Mouse (Mus musculus) neutrophil, adult 65 days (primary cell): ENCODE results near the gene Gngt1. TPM values are rescaled to one million over a fixed set of nuclear protein-coding genes. Genes with fewer than 3 reads are reported as not detected.

Experiments used
- total RNA-seq: library from RNA; stranded (reverse); gene quantifications from 2 replicates; pipeline ENCODE4 v1.2.4, GENCODE M21; 2023

Gngt1 gene
- not detected in 2 replicates for total RNA-seq

GRCm38 (mm10) chr6:3993492-3993891, at the start of gene Gngt1:
Gene Gngt1, plus strand, starts transcription at chr6:3993792.

GRCm38 (mm10) chr6:3988750-3989149, 4.8 kb upstream of the Gngt1 start, which contains the start of gene Tfpi2:
Gene Tfpi2, minus strand, starts transcription at chr6:3988919.

GRCm38 (mm10) chr6:4003890-4004306, 10.3 kb downstream of the Gngt1 start, which contains the start of gene Gng11:
Gene Gng11, plus strand, starts transcription at chr6:4003904.

Other genes starting within 250 kb of the Gngt1 start
- gene Calcr, start 229.1 kb upstream of the Gngt1 start, total RNA-seq = not detected in 2 replicates
- gene Tfpi2, start 4.9 kb upstream of the Gngt1 start, total RNA-seq = not detected in 2 replicates
- 0.54 and 0.59 TPM in 2 replicates for gene Gng11, start 10.1 kb downstream of the Gngt1 start, total RNA-seq
- gene Bet1, start 93.2 kb downstream of the Gngt1 start, total RNA-seq = 12.1 and 18.0 TPM in 2 replicates